Mouse (Mus musculus) embryonic facial prominence, embryonic 11.5 days (tissue): Measurements from ENCODE around the gene Jmjd8. TPM values are rescaled to one million over a fixed set of nuclear protein-coding genes. Genes with fewer than 3 reads are reported as not detected.
A peak's percentile ranks its signal among the peaks of the same experiment; 100 is the strongest.

ENCODE experiments used
- ATAC-seq: fragments of 200-750 bp; cut with Nextera tagmentation; replicated peaks from 2 replicates; pipeline ENCODE4 v1.8.0; 2017; ENCODE audit warnings: low read depth; ENCODE audit not compliant: insufficient number of reproducible peaks, low FRiP score, low TSS enrichment
- DNase-seq: peaks from one replicate; pipeline ENCODE4 v3.0.0-alpha.2; 2015; ENCODE audit warnings: low spot score
- H3K27ac ChIP-seq: fragments of 300-500 bp; sonication (generic); replicated peaks from 2 replicates; pipeline ENCODE4 v1.5.1; 2014; ENCODE audit warnings: mild to moderate bottlenecking, low read depth, low read length, control low read depth
- H3K27me3 ChIP-seq: fragments of 300-500 bp; sonication (generic); 2 replicates; pipeline ENCODE4 v1.6.1; 2014; ENCODE audit warnings: mild to moderate bottlenecking, low read length, moderate library complexity, mixed read lengths; ENCODE audit not compliant: control insufficient read depth, insufficient read depth
- H3K36me3 ChIP-seq: fragments of 300-500 bp; sonication (generic); replicated peaks from 2 replicates; pipeline ENCODE4 v1.6.1; 2014; ENCODE audit warnings: low read depth, mild to moderate bottlenecking, low read length, moderate library complexity, mixed read lengths; ENCODE audit not compliant: control insufficient read depth, insufficient read depth
- H3K4me1 ChIP-seq: fragments of 300-500 bp; sonication (generic); 2 replicates; pipeline ENCODE4 v1.6.1; 2014; ENCODE audit warnings: low read length, mixed read lengths; ENCODE audit not compliant: control insufficient read depth, insufficient read depth
- H3K4me2 ChIP-seq: fragments of 300-500 bp; sonication (generic); 2 replicates; pipeline ENCODE4 v1.6.1; 2014; ENCODE audit warnings: low read depth, mild to moderate bottlenecking, control low read depth, low read length, moderate library complexity
- H3K4me3 ChIP-seq: fragments of 300-500 bp; sonication (generic); 2 replicates; pipeline ENCODE4 v1.5.1; 2014; ENCODE audit warnings: low read depth, low read length, control low read depth
- H3K9ac ChIP-seq: fragments of 300-500 bp; sonication (generic); replicated peaks from 2 replicates; pipeline ENCODE4 v1.6.1; 2014; ENCODE audit warnings: mild to moderate bottlenecking, control low read depth, low read length
- H3K9me3 ChIP-seq: fragments of 300-500 bp; sonication (generic); replicated peaks from 2 replicates; pipeline ENCODE4 v1.6.1; 2016; ENCODE audit warnings: mild to moderate bottlenecking, low read length, inconsistent platforms, mixed read lengths; ENCODE audit not compliant: control insufficient read depth
- WGBS: fragments of 180-500 bp; shearing (Covaris S2); extraction: QIAGEN DNeasy Blood & Tissue Kit; methylation state at CpG from one replicate; pipeline ENCODE4 v1.1.7; 2014; 5-methylcytosine and 5-hydroxymethylcytosine counted together
- polyA plus RNA-seq: library from polyadenylated mRNA; unstranded; fragments of >200 nt; fragmentation: Nextera tagmentation; extraction: Ambion mirVana; gene quantifications from 2 replicates; pipeline ENCODE4 v1.2.1, GENCODE M21; 2014

Gene Jmjd8
- polyA plus RNA-seq, 1 experiment from 2014 or later, result 42.0 TPM

DNA sequence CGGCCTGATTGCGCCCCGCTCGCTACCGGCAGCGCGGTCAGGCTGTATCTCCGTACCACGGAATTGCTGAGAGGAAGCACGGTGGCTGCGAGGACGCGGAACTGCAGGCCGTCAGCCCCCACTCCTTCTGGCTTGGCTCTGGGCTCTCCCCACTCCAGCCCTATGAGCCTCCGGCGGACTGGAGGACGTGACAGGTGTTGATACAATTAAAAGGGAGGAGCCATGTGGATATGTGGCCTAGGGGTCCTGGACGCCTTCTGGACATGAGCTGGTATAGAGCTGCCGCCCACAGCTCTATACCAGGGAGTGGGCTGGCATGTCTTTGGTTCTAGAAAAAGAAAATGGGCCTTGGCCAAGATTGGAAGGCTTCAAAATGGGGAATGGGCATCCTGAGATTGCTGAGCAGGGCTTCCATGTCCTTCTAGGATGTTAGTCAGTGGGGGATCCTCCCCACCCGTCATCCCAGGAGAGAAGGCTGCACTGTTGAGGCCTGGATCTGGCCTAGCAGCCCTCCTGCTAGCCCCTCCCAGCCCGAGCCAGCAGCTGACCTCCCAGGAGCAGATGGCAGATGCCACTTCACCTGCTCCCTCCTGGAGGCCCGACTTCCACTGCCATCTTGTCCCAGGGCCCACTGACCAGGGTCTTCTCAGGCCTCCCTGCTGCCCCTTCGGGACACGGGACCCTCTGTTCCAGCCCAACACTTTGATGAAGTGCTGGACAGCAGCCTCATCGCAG, 18.9 kb upstream of the Jmjd8 start:
- DNase-seq, result no peak

GRCm38 (mm10) chr17:25810890-25811289, 17.8 kb upstream of the Jmjd8 start:
- no peak overlapping the region for H3K27ac ChIP-seq
- no peaks in the 10 kb centered on the region; the same call in 1 of the 2 replicates for H3K4me1 ChIP-seq
- H3K4me2 ChIP-seq, result no peak overlapping the region
- WGBS, result 74% methylated on average over 4 of the region's 4 CpGs
- H3K36me3 ChIP-seq, result no peaks in the 10 kb centered on the region
- no peak overlapping the region for H3K9ac ChIP-seq
- DNase-seq (no peak), ATAC-seq (no peak)
- peaks cover 14% of the 10 kb centered on the region for H3K27me3 ChIP-seq
- no peaks in the 10 kb centered on the region for H3K9me3 ChIP-seq
- no peak overlapping the region for H3K4me3 ChIP-seq

More for the DNA sequence above, 18.9 kb upstream of the Jmjd8 start:
- H3K27ac ChIP-seq, result peak overlapping the region; percentile 31; the same call in 1 of the 2 replicates
- peak; percentile 46 for ATAC-seq
- H3K4me1 ChIP-seq, result no peaks in the 10 kb centered on the region; the same call in 1 of the 2 replicates
- peaks cover 14% of the 10 kb centered on the region for H3K27me3 ChIP-seq
- no peaks in the 10 kb centered on the region for H3K36me3 ChIP-seq
- H3K9me3 ChIP-seq, result no peaks in the 10 kb centered on the region
- H3K9ac ChIP-seq, result peak overlapping the region; percentile 76
- peak overlapping the region; percentile 71 for H3K4me3 ChIP-seq
- 10% methylated on average over 24 of the region's 25 CpGs for WGBS
- peak overlapping the region; percentile 97 for H3K4me2 ChIP-seq

- H3K4me1 ChIP-seq, result no peaks in the 10 kb centered on the region; the same call in 1 of the 2 replicates
- H3K9me3 ChIP-seq, result no peaks in the 10 kb centered on the region
- peak; percentile 93 for DNase-seq
- peaks cover 19% of the 10 kb centered on the region for H3K27me3 ChIP-seq
- H3K36me3 ChIP-seq, result no peaks in the 10 kb centered on the region
- H3K4me2 ChIP-seq, result no peak overlapping the region
- H3K4me3 ChIP-seq, result no peak overlapping the region
- H3K27ac ChIP-seq, result no peak overlapping the region
- 4% methylated on average over 20 of the region's 20 CpGs for WGBS
- no peak overlapping the region for H3K9ac ChIP-seq
- ATAC-seq, result no peak
Observed at GRCm38 (mm10) chr17:25813471-25813870, 15.2 kb upstream of the Jmjd8 start.

DNA sequence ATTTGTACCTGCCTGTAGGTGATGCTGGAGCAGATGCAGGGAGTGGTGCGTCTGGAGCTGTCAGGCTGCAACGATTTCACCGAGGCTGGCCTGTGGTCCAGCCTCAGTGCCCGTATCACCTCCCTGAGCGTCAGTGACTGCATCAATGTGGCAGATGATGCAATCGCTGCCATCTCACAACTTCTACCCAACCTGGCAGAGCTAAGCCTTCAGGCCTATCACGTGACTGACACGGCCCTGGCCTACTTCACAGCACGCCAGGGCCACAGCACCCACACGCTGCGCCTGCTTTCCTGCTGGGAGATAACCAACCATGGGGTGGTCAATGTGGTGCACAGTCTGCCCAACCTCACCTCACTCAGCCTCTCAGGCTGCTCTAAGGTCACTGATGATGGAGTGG, 11.0 kb upstream of the Jmjd8 start:
- H3K36me3 ChIP-seq, result no peaks in the 10 kb centered on the region
- no peaks in the 10 kb centered on the region for H3K9me3 ChIP-seq
- 83% methylated on average over 11 of the region's 11 CpGs for WGBS
- H3K27ac ChIP-seq, result no peak overlapping the region
- peaks cover 28% of the 10 kb centered on the region for H3K27me3 ChIP-seq
- no peaks in the 10 kb centered on the region for H3K4me1 ChIP-seq
- no peak overlapping the region for H3K4me2 ChIP-seq
- no peak overlapping the region for H3K9ac ChIP-seq
- H3K4me3 ChIP-seq, result no peak overlapping the region
- no peak for ATAC-seq
- DNase-seq, result no peak

DNA sequence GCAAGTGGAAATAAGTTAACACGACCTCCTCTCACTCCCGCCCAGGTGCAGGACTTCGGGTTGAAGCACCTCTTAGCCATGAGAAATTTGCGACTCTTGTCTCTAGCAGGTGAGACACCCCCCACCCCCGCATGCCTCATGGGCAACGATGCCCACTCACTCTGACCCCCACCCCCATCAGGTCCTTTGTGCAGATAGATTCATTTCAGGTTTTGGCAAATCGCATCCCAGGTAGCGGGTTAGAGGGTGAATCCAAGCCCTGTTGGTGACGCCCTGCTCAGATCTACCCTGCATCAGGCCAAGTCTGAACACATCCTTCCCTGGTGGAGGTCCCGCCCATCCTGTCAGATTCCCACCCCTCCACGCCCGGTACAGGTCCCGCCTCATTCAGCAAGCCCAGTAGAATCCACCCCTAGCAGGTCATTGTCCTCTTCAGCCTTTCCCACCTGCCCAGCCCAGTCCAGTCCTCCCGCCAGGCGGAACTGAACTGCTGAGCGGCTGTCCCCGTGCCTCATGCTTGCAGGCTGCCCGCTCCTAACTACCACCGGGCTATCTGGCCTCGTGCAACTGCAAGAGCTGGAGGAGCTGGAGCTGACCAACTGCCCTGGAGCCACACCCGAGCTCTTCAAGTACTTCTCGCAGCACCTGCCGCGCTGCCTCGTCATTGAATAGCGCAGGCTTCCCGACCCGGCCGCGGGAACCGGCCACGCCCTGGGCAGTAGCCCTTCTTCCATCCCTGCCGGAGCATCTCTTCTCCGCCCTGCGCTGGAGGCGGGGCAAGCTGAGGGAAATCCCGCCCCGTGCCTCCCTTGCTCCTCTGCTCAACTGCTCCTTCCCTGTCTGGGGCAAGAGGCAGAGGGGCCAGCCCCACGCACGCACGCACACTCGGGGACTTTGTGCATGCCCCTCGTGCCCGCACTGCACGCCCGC, 9.6 kb upstream of the Jmjd8 start:
- DNase-seq (no peak), ATAC-seq (no peak)
- Histone ChIP-seq H3K9ac (no peak overlapping the region; the same call in 1 of the 2 replicates), H3K4me3 (peak overlapping the region; percentile 18), H3K4me1 (peaks cover 2% of the 10 kb centered on the region), H3K27ac (no peak overlapping the region), H3K4me2 (peak overlapping the region; percentile 16), H3K9me3 (no peaks in the 10 kb centered on the region), H3K27me3 (peaks cover 28% of the 10 kb centered on the region), H3K36me3 (no peaks in the 10 kb centered on the region)
- 7% methylated on average over 46 of the region's 46 CpGs for WGBS

DNA sequence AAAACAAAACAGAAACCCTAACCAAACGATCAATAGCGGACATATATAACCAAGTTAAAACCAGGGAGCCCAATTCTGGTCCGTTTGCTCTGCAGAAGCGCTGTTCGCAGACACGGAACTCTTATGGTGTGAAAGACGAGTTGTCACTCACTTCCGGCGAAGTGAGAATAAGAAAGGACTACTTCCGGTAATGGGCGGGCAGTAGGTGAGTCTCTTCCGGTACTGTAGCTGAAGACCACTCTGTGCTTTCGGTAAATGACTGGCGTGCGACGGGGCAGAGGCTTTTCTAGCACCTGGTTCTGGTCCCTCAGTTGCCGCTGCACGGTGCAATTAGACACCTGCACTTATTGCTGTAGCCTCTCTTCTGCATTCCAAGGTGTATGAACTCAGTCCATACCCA, 5.2 kb upstream of the Jmjd8 start, which contains the start of gene Wdr24:
Gene Wdr24 (plus strand): TSS at position 176 of the 400 bp plus-strand sequence.
- no peaks in the 10 kb centered on the region; the same call in 1 of the 2 replicates for H3K36me3 ChIP-seq
- H3K27me3 ChIP-seq, result peaks cover 19% of the 10 kb centered on the region
- peaks cover 9% of the 10 kb centered on the region for H3K4me1 ChIP-seq
- 0 out of 2 replicates have a peak, but pooled peaks have one; percentile 25 for ATAC-seq
- H3K9ac ChIP-seq, result peak within 1 kb of the TSS; percentile 75
- H3K4me2 ChIP-seq, result peak within 1 kb of the TSS; percentile 93
- peak within 1 kb of the TSS; percentile 58 for H3K4me3 ChIP-seq
- no peak within 1 kb of the TSS for H3K27ac ChIP-seq
- DNase-seq, result peak; percentile 91
- H3K9me3 ChIP-seq, result no peaks in the 10 kb centered on the region
- under 1% methylated on average over 18 of the region's 18 CpGs for WGBS

DNA sequence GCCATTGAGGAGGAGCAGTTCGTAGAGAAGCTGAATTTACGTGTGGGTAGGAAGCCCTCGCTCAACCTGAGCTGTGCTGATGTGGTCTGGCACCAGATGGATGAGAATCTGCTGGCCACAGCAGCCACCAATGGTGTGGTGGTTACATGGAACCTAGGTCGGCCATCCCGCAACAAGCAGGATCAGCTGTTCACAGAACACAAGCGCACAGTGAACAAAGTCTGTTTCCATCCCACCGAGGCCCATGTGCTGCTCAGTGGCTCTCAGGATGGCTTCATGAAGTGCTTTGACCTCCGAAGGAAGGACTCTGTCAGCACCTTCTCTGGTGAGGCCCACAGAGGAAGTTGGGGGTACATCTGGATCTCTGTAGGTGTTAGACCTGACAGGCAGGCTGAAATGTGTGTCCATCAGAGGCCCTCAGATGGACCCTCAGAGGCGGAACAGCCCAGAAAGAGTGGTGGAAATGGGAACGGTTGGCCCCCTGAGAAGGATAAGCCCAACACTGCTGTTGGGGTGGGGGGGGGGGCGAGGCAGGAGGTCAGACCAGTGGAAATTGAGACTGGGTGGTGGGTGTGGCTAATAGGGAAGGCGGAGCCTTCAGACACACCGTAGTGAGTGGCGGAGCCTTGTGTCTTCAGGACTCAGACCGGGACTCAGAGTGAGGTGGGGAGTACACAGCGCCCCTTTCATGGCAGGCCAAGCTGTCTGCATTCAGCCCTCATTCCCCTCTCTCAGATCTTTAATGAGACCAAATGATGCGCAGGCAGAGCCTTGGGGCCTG, 4.1 kb upstream of the Jmjd8 start:
- Histone ChIP-seq H3K27ac (no peak overlapping the region), H3K4me2 (peak overlapping the region; percentile 93; the same call in 1 of the 2 replicates), H3K4me1 (peaks cover 10% of the 10 kb centered on the region), H3K9me3 (no peaks in the 10 kb centered on the region), H3K4me3 (peak overlapping the region; percentile 58), H3K9ac (peak overlapping the region; percentile 75; the same call in 1 of the 2 replicates), H3K36me3 (no peaks in the 10 kb centered on the region; the same call in 1 of the 2 replicates), H3K27me3 (peaks cover 8% of the 10 kb centered on the region)
- DNase-seq (no peak), ATAC-seq (no peak)
- 78% methylated on average over 16 of the region's 17 CpGs for WGBS
